Mouse (Mus musculus) embryo, embryonic 10.5 days (tissue): ENCODE results near the gene Polr2i.

Experiments used
- DNase-seq: peaks from one replicate; pipeline ENCODE4 v3.0.0-alpha.2; 2015; ENCODE audit warnings: low spot score

Polr2i gene

DNA sequence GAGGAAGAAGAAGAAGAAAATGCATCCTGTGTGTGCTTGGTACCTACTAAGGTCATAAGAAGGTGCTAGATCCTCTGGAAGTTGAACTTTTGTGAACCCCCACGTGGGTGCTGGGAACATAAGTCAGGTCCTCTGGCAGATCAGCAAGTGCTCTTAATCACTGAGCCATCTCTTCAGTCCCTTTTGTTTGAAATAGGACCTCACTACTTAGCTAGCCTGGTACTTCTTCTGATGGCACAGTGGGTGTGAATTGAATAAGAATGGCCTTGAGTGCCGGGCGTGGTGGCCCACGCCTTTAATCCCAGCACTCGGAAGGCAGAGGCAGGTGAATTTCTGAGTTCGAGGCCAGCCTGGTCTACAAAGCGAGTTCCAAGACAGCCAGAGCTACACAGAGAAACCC lies 34.2 kb downstream of the Polr2i start:
- no peak for DNase-seq

DNA sequence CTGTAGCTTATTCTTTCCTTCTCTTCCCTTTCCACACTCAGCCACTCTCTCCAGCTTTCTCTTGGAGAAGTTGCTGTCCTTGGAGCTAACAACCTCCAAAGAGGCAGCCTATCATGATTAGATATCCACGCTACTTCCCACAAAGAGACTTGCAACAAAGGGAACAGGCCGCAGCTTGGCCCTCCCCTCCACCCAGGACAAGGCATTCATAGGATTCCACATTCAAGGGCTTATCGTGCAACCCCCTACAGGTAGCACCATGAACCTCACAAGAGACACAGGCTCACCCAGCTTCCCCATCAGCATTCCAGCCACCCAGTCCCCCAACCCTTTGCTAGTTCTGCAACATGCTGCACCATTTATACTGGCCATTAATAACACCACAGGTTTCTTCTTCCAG lies 35.0 kb downstream of the Polr2i start:
- no peak for DNase-seq

DNA sequence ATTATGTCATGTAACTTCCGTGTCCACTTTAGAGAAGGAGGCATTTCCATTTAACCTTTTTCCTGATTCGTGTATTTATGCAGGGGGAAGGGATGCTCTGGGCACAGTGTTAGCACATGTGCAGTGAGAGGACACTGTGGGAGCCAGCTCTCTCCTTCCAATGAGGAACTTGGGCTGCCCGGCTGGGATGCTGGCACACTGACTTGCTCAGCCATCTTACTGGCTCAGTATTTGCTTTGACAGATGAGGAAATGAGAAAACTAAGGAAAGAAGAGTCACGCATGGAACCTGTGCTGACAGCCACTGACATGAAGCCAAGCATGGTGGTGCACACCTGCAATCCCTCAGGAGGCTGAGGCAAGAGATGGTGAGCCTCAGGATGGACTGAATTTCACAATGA lies 37.9 kb downstream of the Polr2i start:
- DNase-seq: no peak

DNA sequence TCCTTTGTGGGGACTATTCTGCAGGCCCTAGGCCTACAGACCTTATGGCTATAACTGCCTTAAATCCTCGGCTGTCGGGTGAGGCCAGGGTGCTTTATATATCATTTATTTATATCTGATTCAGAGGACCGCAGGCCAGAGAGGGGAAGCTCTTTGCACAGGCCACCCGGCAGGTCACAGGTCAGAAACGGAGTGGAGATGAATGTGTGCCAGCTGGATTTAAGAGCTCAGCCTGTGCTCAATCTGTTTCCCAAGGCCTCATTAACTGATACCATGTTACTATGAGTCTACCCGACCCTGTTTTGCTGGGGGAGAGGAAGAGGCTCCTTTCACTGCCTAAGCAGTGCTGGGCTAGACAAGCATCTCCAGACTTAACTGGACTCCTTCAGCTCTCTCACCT lies 42.6 kb downstream of the Polr2i start:
- DNase-seq: no peak

DNA sequence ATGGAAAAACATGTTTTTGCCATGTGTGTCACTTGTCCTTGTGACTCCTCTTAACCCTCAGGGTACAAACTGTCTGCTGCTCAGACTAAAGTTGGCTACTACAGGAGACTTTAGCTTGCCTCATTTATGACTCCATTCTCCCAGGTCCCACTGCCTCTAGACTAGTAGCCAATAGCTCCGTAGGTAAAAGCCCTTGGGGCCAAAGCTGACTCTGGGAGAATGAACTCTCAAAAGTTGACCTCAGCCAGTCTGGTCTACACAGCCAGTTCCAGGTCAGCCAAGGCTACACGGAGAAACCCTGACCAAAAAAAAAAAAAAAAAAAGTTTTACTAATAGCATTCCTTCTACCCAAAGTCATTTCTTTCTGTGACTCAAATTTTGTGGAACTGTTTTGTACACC lies 47.2 kb downstream of the Polr2i start:
- no peak for DNase-seq

DNA sequence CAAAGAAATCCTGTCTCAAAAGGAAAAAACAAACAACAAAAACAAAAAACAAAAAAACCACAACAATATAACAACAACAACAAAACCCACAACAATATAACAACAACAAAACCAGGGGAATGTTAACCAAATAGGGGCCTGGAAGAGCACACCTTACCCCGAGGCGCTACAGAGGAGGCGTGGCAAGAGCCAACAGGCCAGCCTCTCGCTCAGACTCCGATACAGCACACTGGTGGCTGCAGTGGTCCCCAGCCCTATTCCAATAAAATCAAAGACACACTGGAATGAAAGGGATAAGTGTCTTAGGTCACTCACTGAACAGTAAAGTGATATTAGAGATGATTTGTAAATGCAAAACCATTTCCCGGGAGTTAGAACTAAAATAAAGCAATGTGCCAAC lies 47.8 kb downstream of the Polr2i start:
- peak; percentile 64 for DNase-seq

DNA sequence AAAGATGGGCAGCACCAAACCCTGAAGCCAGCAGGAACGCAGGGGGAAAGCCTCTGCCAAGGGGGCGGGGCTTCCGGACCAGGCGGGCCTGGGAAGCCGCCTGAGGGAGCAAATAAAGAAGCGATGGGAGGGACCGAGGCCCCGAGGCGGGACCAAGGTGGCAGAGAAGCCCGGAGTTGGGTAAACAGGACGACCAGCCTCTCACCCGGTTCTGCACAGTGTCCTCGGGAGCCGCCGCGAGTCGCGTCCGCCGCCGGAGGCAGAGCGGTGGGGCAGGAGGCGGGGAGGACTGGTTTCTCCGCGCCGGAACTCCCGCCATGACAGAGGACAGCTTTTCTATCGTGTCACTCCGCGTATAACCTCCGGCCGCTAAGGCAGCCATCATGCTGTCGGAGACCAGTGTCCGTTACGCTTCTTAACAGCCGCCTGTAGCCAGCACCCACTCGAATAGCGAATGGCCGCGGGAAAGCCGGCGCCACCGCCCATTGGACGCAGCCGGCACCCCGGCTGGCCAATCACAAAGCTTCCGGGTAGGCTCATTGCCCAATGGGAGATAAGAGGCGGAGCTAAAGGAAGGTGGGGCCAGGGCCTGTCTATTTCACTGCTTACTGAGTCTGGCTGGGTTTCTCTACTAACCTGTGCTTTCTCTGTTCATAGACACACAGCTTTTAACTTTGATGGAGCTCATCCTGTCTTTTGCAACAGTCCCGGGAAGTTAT lies 48.4 kb downstream of the Polr2i start, which contains the start of the genes Thap8 and Wdr62:
Gene Thap8, plus strand, starts transcription at position 144 of the 719 bp plus-strand sequence.
Gene Wdr62, minus strand, starts transcription at position 469 of the 719 bp plus-strand sequence.
- peak; percentile 97 for DNase-seq

DNA sequence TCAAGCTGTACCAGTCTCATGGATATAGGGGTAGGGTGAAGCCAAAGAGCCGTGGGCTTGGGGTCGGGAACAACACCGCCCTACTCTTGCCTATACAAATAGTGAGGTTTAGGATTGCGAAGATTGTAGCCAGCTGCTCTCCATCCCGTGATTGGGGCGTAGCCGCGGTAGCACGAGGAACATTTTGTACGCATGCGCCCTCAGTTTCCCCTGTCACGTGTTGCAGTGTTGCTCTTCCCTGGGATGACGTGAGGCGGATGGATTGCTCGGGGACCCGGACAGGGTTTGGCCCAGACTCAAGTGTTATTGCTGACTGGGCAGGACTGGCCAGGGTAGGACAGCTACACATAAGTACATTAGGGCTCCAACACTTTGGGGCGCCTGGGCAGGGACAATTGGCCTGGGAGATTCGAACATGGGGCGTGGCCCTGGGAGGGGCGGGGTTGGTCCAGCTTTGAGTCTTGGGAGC lies 49.0 kb downstream of the Polr2i start:
- peak; percentile 93 for DNase-seq

DNA sequence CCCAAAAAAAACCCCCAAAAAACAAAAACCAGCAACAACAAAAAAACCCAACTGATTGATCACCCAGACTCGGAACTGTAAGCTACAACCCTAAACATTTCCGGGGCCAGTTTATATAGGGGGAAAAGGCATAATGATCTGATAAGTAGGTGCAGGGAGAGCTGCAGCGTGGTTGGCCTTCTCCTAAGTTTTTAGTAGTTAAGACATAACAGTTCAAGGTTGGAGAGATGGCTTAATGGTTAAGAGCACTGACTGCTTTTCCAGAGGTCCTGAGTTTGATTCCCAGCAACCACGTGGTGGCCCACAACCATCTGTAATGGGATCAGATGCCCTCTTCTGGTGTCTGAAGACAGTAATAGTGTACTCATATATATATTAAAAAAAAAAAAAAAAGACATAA lies 49.8 kb downstream of the Polr2i start:
- no peak for DNase-seq

DNA sequence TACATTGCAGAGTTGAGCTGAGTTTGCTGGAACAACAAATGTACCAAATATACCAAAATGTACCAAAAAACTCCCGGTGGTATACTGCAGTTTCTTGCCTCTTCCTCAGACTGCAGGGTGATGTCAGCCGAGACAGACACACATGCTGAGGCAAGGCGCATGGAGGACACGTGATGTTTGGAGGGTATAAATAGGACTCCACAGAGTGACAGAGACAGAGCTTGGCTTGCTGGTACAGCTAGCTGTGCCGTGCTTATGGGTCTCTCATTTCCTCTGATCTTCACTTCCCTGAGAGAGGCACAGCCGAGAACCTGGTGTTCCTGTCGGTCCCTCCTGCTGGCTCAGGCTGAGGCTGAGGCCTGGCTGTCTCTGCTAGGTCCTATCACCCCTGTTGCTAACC lies 51.0 kb downstream of the Polr2i start:
- no peak for DNase-seq
